Mouse (Mus musculus): ENCODE data around the gene Pitpnm1. TPM values are rescaled to one million over a fixed set of nuclear protein-coding genes. Genes with fewer than 3 reads are reported as not detected.
"Not testable (repeated sequence)": the region's sequence is repeated elsewhere in the genome, so short reads cannot be mapped to it uniquely, and the experiment has no call there.

The Pitpnm1 gene
- total RNA-seq, 1 experiment from 2014 or later = 9.0 TPM

DNA sequence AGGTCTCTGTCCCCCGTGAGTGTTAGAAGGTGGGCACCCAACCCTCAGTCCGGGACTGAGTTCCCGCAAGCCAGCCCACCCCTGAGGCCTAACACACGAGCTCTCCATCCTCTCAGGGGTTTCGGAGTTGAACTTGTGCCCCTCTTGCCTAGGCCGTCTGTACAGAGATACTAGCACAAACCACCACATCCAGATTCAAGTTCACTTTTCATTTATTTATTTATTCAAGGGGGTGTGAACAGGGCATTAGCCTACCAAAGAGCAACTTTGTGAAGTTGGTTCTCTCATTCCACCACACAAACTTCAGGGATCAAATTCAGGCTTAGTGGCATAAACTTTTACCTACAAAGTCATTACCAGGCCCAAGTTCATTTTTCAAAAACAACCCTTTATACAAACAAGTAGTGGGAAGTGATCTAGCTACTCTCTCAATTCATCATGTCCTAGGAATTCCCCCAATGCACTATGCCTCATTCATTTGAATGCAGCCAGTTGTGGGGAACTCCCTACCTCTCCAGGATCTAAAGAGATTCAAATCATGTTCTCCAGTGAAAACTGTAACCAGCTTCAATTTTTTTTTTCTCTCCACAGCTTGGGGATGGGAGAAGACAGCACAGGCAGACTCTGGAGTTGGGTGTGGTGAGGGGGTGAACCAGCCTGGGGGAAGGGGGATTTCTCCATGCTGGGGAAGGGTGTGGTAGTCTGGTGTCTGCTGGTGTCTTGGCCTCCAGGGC, 35.6 kb downstream of the Pitpnm1 start:
- not testable (repeated sequence) for ATAC-seq (replicated peaks; ENCODE audit: low read depth, poor library complexity, severe bottlenecking)

GRCm38 (mm10) chr19:4135963-4136345, 36.2 kb downstream of the Pitpnm1 start:
- peak; percentile 76; the same call in 1 of the 2 replicates for ATAC-seq (replicated peaks; ENCODE audit: low read depth, poor library complexity, severe bottlenecking)

DNA sequence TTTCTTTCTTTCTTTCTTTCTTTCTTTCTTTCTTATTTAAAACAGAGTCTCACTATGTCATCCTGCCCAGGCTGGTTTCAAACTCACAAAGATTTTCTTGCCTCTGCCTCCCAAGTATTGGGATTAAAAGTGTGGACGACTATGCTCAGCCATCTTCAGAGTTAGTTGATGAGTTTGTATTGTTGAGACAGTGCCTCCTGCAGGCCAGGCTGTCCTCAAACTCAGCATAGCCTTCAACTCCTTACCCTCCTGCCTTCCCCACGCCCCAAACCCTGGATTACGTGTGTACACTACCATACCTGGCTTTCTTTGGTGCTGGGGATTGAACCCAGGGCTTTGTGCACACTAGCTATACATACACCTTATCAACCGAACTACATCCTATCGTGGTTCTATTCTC, 36.7 kb downstream of the Pitpnm1 start:
- ATAC-seq (replicated peaks; ENCODE audit: low read depth, poor library complexity, severe bottlenecking) = no peak

GRCm38 (mm10) chr19:4137913-4138312, 38.1 kb downstream of the Pitpnm1 start:
- ATAC-seq (replicated peaks; ENCODE audit: low read depth, poor library complexity, severe bottlenecking) = no peak

DNA sequence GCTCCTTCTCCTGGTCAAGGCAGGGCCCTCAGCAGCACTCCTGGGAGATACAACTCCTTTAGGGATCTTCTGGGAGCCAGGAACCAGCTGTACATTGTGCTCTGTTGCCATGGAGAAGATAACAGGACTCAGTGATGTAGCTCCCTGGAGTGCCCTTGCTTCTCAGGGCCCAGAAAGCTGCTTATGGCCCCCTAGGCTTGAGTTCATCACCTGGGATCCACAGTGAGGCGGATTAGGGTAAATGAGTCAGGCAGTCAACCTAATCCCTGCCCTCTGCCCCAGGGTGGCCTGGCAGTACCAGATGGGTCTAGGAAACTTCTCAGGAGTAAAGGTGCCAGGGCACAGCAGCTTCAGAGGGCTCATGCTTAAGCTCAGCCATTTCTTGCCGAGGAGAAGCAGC, 39.6 kb downstream of the Pitpnm1 start, which contains the start of gene Gpr152:
Gene Gpr152 (plus strand): TSS at position 342 of the 400 bp plus-strand sequence.
- ATAC-seq (replicated peaks; ENCODE audit: low read depth, poor library complexity, severe bottlenecking) = no peak

GRCm38 (mm10) chr19:4140147-4140546, 40.3 kb downstream of the Pitpnm1 start:
- ATAC-seq (replicated peaks; ENCODE audit: low read depth, poor library complexity, severe bottlenecking) = no peak

DNA sequence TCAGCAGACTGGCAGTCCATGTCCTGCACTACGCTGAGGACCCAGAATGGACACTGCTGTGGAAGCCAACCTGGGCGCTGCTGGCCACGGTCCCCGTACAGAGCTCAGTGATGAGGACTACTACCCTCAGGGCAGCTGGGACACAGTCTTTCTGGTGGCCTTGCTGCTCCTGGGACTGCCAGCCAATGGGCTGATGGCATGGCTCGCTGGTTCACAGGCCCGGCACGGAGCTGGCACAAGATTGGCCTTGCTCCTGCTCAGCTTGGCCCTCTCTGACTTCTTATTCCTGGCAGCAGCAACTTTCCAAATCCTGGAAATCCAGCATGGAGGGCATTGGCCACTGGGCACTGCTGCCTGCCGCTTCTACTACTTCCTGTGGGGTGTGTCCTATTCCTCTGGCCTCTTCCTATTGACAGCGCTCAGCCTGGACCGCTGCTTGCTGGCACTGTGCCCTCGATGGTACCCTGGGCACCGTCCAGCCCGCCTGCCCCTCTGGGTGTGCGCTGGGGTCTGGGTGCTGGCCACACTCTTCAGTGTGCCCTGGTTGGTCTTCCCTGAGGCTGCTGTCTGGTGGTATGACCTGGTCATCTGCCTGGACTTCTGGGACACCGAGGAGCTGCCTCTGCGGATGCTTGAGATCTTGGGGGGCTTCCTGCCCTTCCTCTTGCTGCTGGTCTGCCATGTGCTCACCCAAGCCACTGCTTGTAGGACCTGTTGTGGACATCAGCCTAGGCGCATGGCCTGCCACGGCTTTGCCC, 42.8 kb downstream of the Pitpnm1 start:
- ATAC-seq (replicated peaks; ENCODE audit: low read depth, poor library complexity, severe bottlenecking) = no peak

- no peak for ATAC-seq (replicated peaks; ENCODE audit: low read depth, poor library complexity, severe bottlenecking)
These were observed 44.0 kb downstream of the Pitpnm1 start, which contains the start of gene Cabp4 for GRCm38 (mm10) chr19:4143759-4144268. Gene Cabp4 (minus strand): TSS chr19:4144033.

DNA sequence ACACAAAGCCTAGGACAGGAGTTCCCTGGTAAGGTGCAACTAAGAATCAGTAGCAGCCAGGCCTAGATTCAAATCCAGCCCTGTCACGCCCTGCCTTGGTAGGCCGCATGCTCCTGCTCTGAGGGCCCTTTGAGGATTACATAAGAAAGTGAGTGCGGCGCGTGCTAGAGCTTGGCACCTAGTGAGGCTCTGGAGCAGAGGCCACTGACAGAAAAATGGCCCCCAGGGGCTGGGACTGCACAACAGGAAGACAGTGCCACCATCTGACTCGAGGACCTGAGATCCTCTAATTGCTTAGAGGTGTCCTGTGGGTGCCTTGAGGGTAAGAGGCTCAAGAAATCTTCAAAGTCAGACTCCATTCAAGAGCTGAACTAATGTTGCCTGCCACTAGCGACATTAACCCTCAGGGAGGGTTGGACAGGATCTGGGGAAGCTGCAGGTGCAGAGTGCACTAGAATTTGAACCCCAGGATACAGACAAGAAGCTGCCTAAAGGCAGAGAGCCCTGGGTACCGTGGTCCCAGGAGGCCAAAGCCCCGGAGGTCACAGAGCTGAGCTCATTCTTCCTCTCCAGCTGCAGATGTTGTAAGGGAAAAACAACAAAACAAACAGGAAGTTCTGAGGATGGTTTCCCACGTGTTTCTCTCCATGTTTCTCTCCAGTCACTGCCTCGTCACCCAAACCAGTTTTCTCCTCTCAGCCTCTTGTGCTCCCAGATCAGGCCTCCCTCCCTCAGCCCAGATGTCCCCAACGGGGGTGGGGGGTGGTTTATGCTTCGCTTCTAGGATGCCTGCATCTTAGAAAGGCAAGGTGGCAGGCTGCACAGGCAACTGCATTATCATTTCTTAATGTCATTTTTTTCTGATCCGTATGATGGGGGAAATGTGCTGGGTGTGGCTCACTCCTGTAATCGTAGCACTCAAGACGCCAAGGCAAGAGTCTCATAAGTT, 45.0 kb downstream of the Pitpnm1 start:
- ATAC-seq (replicated peaks; ENCODE audit: low read depth, poor library complexity, severe bottlenecking) = no peak

GRCm38 (mm10) chr19:4145936-4146335, 46.1 kb downstream of the Pitpnm1 start:
- no peak for ATAC-seq (replicated peaks; ENCODE audit: low read depth, poor library complexity, severe bottlenecking)

- ATAC-seq (replicated peaks; ENCODE audit: low read depth, poor library complexity, severe bottlenecking) = no peak
These were observed 46.7 kb downstream of the Pitpnm1 start for GRCm38 (mm10) chr19:4146366-4147021.

GRCm38 (mm10) chr19:4147022-4147405, 47.2 kb downstream of the Pitpnm1 start:
- no peak for ATAC-seq (replicated peaks; ENCODE audit: low read depth, poor library complexity, severe bottlenecking)

DNA sequence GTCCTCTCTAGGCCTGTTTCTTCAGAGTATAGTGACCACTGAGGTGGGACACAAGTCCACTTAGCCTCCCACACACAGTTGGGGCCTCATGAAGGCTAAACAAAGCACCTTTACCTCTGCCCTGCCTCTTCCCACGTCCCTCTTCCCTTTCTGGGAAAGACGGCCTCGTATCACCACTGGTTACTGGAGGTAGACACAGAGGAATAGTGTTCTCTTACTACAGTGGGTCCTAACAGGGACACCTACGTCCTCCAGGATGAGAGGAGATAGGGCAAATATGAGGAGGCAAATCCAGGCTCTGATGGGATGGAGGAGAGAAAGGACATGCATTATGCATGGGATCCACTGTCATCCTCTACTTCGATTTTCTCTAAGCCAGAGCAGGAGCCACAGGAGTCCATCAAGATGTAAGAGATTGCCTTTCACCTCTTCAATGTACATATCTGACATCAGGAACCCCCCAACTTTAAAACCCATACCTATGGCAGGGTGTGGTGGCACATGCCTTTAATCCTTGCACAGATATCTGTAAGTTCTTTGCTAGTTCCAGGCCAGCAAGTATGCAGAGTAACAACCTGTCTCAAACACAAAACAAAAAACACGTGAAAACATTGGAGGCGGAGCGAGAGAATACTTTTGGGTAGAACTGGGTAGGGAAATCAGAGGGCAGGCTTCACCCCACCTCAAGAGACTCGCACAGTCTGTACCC, 48.1 kb downstream of the Pitpnm1 start:
- ATAC-seq (replicated peaks; ENCODE audit: low read depth, poor library complexity, severe bottlenecking) = no peak

GRCm38 (mm10) chr19:4148491-4148806, 48.7 kb downstream of the Pitpnm1 start, which contains the start of gene Coro1b:
Gene Coro1b (plus strand): TSS chr19:4148619.
- ATAC-seq (replicated peaks; ENCODE audit: low read depth, poor library complexity, severe bottlenecking) = peak; percentile 91

- ATAC-seq (replicated peaks; ENCODE audit: low read depth, poor library complexity, severe bottlenecking) = no peak
These were observed 49.0 kb downstream of the Pitpnm1 start for GRCm38 (mm10) chr19:4148819-4149218.

GRCm38 (mm10) chr19:4149283-4149682, 49.5 kb downstream of the Pitpnm1 start:
- no peak for ATAC-seq (replicated peaks; ENCODE audit: low read depth, poor library complexity, severe bottlenecking)

- no peak for ATAC-seq (replicated peaks; ENCODE audit: low read depth, poor library complexity, severe bottlenecking)
These were observed 50.1 kb downstream of the Pitpnm1 start for GRCm38 (mm10) chr19:4149764-4150461.
